Mouse (Mus musculus) heart, embryonic 14.5 days (tissue): ENCODE data around the gene Ccne1. TPM values are rescaled to one million over a fixed set of nuclear protein-coding genes. Genes with fewer than 3 reads are reported as not detected.

ENCODE experiments used
- ATAC-seq: fragments of 200-750 bp; cut with Nextera tagmentation; 2 replicates; pipeline ENCODE4 v1.8.0; 2017; ENCODE audit warnings: low read depth, moderate TSS enrichment; ENCODE audit not compliant: insufficient number of reproducible peaks, insufficient read depth, low FRiP score
- H3K27ac ChIP-seq, 2 experiments: fragments of 200-500 bp in 1 of 2; fragments of 300-500 bp in 1 of 2; sonication (generic) in 1 of 2; replicated peaks in 1 of 2; 2 replicates each; pipeline ENCODE4 v1.5.1; 2012 to 2014; ENCODE audit warnings: low read depth in 2 of 2, low read length in 2 of 2, control low read depth in 1 of 2, mild to moderate bottlenecking in 1 of 2, mixed read lengths in 1 of 2; ENCODE audit not compliant: control insufficient read depth in 1 of 2, insufficient read depth in 1 of 2
- H3K27me3 ChIP-seq: fragments of 300-500 bp; sonication (generic); 2 replicates; pipeline ENCODE4 v1.6.1; 2014; ENCODE audit warnings: mild to moderate bottlenecking, low read length, control low read depth; ENCODE audit not compliant: control insufficient read depth, insufficient read depth
- H3K36me3 ChIP-seq: fragments of 300-500 bp; sonication (generic); 2 replicates; pipeline ENCODE4 v1.6.1; 2014; ENCODE audit warnings: mild to moderate bottlenecking, control low read depth, low read length, mixed read lengths; ENCODE audit not compliant: control insufficient read depth, insufficient read depth
- H3K4me1 ChIP-seq, 2 experiments: fragments of 200-500 bp in 1 of 2; fragments of 300-500 bp in 1 of 2; sonication (generic) in 1 of 2; 2 replicates each; pipeline ENCODE4 v1.6.1; 2012 to 2014; ENCODE audit warnings: low read length in 2 of 2, control low read depth in 1 of 2, mixed read lengths in 1 of 2; ENCODE audit not compliant: control insufficient read depth in 2 of 2, insufficient read depth in 2 of 2
- H3K4me2 ChIP-seq: fragments of 300-500 bp; sonication (generic); 2 replicates; pipeline ENCODE4 v1.6.1; 2014; ENCODE audit warnings: mild to moderate bottlenecking, low read length
- H3K4me3 ChIP-seq, 2 experiments: fragments of 200-500 bp in 1 of 2; fragments of 300-500 bp in 1 of 2; sonication (generic) in 1 of 2; 2 replicates each; pipeline ENCODE4 v1.5.1; 2012 to 2014; ENCODE audit warnings: low read length in 2 of 2, mild to moderate bottlenecking in 2 of 2, control low read depth in 1 of 2, low read depth in 1 of 2, moderate library complexity in 1 of 2; ENCODE audit not compliant: control insufficient read depth in 1 of 2, insufficient read depth in 1 of 2
- H3K9ac ChIP-seq: fragments of 300-500 bp; sonication (generic); 2 replicates; pipeline ENCODE4 v1.6.1; 2014; ENCODE audit warnings: mild to moderate bottlenecking, low read length
- H3K9me3 ChIP-seq: fragments of 300-500 bp; sonication (generic); 2 replicates; pipeline ENCODE4 v1.6.1; 2016; ENCODE audit warnings: low read length, control low read depth; ENCODE audit not compliant: control insufficient read depth
- WGBS: fragments of 180-500 bp; shearing (Covaris S2); extraction: QIAGEN DNeasy Blood & Tissue Kit; methylation state at CpG from one replicate; pipeline ENCODE4 v1.1.7; 2014; 5-methylcytosine and 5-hydroxymethylcytosine counted together
- polyA plus RNA-seq: library from polyadenylated mRNA; unstranded; fragments of >200 nt; fragmentation: Nextera tagmentation; extraction: Ambion mirVana; gene quantifications from 2 replicates; pipeline ENCODE4 v1.2.1, GENCODE M21; 2014

Ccne1 gene
- 29.2 and 33.2 TPM in 2 replicates for polyA plus RNA-seq

- Histone ChIP-seq H3K4me2 (peak within 1 kb of the TSS; percentile 99), H3K9ac (peak within 1 kb of the TSS; percentile 87), H3K27me3 (no peaks in the 10 kb centered on the region), H3K27ac (peak within 1 kb of the TSS; percentile 43 to 68; a peak in 3 of 4 replicates), H3K4me1 (peaks cover 17 to 28% of the 10 kb centered on the region in 2 experiments), H3K4me3 (peak within 1 kb of the TSS; percentile 87 to 96), H3K9me3 (no peaks in the 10 kb centered on the region), H3K36me3 (peaks cover 8% of the 10 kb centered on the region)
- ATAC-seq: peak; percentile 97
- 1% methylated on average over 64 of the region's 102 CpGs for WGBS
Measured at GRCm38 (mm10) chr7:38107371-38108259, at the start of gene Ccne1. Gene Ccne1 (minus strand): TSS chr7:38107534.

- no peak overlapping the region for H3K9ac ChIP-seq
- no peaks in the 10 kb centered on the region for H3K4me1 ChIP-seq
- no peaks in the 10 kb centered on the region for H3K36me3 ChIP-seq
- no peaks in the 10 kb centered on the region for H3K9me3 ChIP-seq
- no peak overlapping the region for H3K4me2 ChIP-seq
- 77% methylated on average over 5 of the region's 5 CpGs for WGBS
- H3K4me3 ChIP-seq: no peak overlapping the region
- ATAC-seq: no peak
- no peaks in the 10 kb centered on the region for H3K27me3 ChIP-seq
- no peak overlapping the region for H3K27ac ChIP-seq
Measured at GRCm38 (mm10) chr7:38155829-38156228, 48.5 kb upstream of the Ccne1 start.

- Histone ChIP-seq H3K4me3 (no peak overlapping the region), H3K4me2 (no peak overlapping the region), H3K36me3 (no peaks in the 10 kb centered on the region), H3K4me1 (no peaks in the 10 kb centered on the region), H3K9ac (no peak overlapping the region), H3K27ac (no peak overlapping the region), H3K9me3 (no peaks in the 10 kb centered on the region), H3K27me3 (peaks cover 3% of the 10 kb centered on the region; the same call in 1 of the 2 replicates)
- 73% methylated on average over 3 of the region's 3 CpGs for WGBS
- no peak for ATAC-seq
Measured at GRCm38 (mm10) chr7:38152571-38152970, 45.2 kb upstream of the Ccne1 start.

- Histone ChIP-seq H3K36me3 (no peaks in the 10 kb centered on the region), H3K27ac (no peak overlapping the region), H3K4me3 (no peak overlapping the region), H3K9ac (no peak overlapping the region), H3K4me2 (no peak overlapping the region), H3K9me3 (no peaks in the 10 kb centered on the region), H3K27me3 (peaks cover 3% of the 10 kb centered on the region; the same call in 1 of the 2 replicates), H3K4me1 (no peaks in the 10 kb centered on the region)
- WGBS: 53% methylated on average over 13 of the region's 14 CpGs
- ATAC-seq: no peak
Measured at GRCm38 (mm10) chr7:38151706-38152312, 44.5 kb upstream of the Ccne1 start.

- Histone ChIP-seq H3K27me3 (peaks cover 3% of the 10 kb centered on the region; the same call in 1 of the 2 replicates), H3K4me1 (no peaks in the 10 kb centered on the region), H3K27ac (no peak overlapping the region), H3K9ac (no peak overlapping the region), H3K9me3 (no peaks in the 10 kb centered on the region), H3K4me2 (no peak overlapping the region), H3K36me3 (no peaks in the 10 kb centered on the region), H3K4me3 (no peak overlapping the region)
- ATAC-seq: no peak
- WGBS: 80% methylated on average over 6 of the region's 6 CpGs
Measured at GRCm38 (mm10) chr7:38147477-38147876, 40.1 kb upstream of the Ccne1 start.

GRCm38 (mm10) chr7:38141747-38142545, 34.6 kb upstream of the Ccne1 start:
- Histone ChIP-seq H3K4me3 (no peak overlapping the region), H3K9me3 (no peaks in the 10 kb centered on the region), H3K27ac (no peak overlapping the region), H3K27me3 (no peaks in the 10 kb centered on the region), H3K36me3 (no peaks in the 10 kb centered on the region), H3K9ac (no peak overlapping the region), H3K4me2 (no peak overlapping the region), H3K4me1 (no peaks in the 10 kb centered on the region)
- ATAC-seq: no peak
- 56% methylated on average over 13 of the region's 13 CpGs for WGBS

GRCm38 (mm10) chr7:38140324-38140723, 33.0 kb upstream of the Ccne1 start:
- no peak overlapping the region for H3K4me3 ChIP-seq
- ATAC-seq: no peak
- 35% methylated on average over 9 of the region's 9 CpGs for WGBS
- H3K9ac ChIP-seq: no peak overlapping the region
- H3K9me3 ChIP-seq: no peaks in the 10 kb centered on the region
- H3K27me3 ChIP-seq: no peaks in the 10 kb centered on the region
- no peak overlapping the region for H3K4me2 ChIP-seq
- no peak overlapping the region for H3K27ac ChIP-seq
- H3K4me1 ChIP-seq: no peaks in the 10 kb centered on the region
- no peaks in the 10 kb centered on the region for H3K36me3 ChIP-seq
